Mouse (Mus musculus): ENCODE measurements at regions not wholly inside any gene's neighbourhood (a gene's known extent, or its start where the extent isn't known, plus 50 kb on each side); places are given as distances from the start of the nearest gene placed in this dataset.

DNA sequence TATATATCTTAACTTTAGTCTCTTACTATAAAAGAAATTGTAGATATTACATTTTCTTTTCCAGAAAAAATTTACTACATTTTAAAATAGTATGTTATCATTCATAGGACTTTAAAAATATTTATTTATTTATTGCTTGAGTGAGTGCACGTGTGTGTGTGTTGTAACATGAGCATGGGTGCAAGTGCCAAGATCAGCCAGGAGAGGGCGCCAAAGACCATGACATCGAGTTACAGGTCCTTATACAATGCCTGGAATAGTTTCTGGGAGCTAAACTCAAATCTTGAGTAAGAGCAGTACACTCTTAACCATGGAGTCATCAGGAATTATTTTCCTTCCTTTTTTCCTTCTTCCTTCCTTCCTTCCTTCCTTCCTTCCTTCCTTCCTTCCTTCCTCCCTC is 185.4 kb upstream of the Mageb4 start:
- DNase-seq (ENCODE audit: low spot score), result peak; percentile 2
